Mouse (Mus musculus): ENCODE results near the gene Prkg1.

DNA sequence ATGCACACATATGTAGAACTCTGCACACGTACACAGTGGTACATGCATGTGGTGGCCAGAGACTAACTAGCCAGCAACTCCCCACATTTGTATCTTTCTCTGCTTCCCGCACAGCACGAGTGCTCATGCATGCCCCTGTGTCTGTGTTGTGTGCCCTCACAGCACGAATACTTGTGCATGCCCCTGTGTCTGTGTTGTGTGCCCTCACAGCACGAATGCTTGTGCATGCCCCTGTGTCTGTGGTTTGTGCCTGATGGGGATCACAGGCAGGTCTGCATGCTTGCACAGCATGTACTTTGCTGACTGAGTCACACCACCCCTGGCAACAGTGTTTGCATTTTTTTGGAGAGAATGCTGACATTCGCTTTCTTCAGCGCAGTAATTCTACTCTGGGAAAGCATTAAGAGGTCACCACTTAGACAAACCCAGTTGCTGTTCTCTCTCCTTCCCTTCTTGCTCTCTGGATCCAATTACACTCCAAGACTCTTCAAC is 233.5 kb downstream of the Prkg1 start:
- no peak for TF ChIP-seq CTCF (IDR thresholded peaks at IDR 0.05; ENCODE audit: control insufficient read depth, insufficient read depth, insufficient replicate concordance, low read depth, low read length)
- TF ChIP-seq POLR2A (IDR thresholded peaks at IDR 0.05; ENCODE audit: control insufficient read depth, low read depth, low read length), result no peak
